Mouse (Mus musculus) ovary, adult 2 months (tissue): Measurements from ENCODE around the gene Car5a. TPM values are rescaled to one million over a fixed set of nuclear protein-coding genes. Genes with fewer than 3 reads are reported as not detected.

Experiments used
- polyA plus RNA-seq: library from polyadenylated mRNA; depleted of rRNA; stranded (reverse); fragments of >200 nt; gene quantifications from 2 replicates; pipeline ENCODE4 v1.2.3, GENCODE M21; 2012; rRNA removed

Car5a gene
- polyA plus RNA-seq, result 0.10 TPM in 1 of 2 replicates, not detected in the other

DNA sequence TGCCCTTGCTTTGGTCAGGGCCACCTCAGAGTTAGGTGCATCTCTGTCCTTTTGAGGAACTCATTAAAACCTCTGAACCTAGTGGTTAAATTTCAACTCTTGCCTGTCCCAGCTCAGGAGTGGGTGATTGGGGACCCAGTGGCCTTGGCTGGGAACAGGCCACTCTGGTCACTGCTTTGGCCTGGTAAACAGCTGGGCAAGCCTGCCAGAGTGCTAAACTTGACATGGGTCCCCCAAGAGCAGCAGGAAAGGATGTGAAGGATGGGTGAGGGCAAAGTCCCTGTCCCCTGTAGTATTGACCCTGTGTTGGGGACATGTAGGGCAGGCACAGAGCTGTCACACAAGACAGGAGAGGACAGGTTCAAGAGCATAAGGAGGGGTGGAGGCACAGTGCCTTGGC lies at the start of gene Car5a:
Gene Car5a, minus strand, starts transcription at position 74 of the 400 bp plus-strand sequence.

DNA sequence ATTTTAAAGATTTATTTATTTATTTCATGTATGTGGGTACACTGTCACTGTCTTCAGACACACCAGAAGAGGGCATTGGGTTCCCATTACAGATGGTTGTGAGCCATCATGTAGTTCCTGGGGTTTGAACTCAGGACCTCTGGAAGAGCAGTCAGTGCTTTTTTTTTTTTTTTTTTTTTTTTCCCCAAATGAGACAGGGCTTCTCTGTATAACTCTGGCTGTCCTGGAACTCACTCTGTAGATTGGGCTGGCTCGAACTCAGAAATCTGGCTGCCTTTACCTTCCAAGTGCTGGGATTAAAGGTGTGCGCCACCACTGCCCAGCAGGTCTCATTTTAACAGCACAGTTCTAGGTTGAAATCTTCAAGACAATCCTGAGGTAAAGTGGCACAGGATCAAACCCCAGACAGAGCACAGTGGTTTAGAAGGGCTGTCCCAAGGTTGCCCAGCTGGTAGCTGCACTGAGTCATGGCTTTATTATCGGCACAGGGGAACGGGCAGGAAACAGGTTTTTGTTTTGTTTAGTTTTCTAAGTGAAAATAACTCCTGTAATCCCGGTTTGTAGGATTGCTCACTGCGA lies 4.6 kb upstream of the Car5a start, which contains the start of gene Banp:
Gene Banp, plus strand, starts transcription at position 529 of the 579 bp plus-strand sequence.

DNA sequence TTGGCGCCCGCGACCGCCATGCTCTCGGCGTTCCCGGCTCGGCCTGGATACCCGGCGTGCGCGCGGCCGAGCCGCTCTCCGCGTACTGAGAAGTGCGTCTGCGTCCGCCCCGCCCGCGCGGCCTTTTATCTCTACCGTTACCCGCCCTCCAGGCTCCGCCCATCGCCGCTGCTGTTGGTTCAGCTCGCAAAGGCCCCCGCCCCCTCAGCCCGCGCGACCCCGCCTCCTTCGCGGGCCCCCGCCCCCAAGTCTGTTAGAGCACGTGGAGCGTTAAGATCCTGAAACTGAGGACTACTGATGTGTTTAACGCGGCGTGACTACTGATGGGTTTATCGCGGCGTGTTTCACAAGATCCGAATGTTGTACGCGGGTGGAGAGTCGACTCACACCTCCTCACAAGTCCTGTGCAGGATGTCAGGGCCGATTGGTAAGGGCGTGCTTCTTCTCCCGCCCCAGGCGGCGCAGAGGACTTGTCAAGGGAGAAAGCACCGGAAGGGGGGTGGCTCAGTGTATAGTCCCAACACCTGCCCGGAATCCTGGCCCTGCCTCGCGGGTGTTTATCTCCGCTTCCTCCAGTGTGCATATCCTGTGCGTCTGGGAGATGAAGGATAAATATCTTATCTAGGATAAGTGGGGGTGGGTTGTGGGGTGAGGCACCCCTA lies 37.0 kb downstream of the Car5a start, which contains the start of gene Slc7a5:
Gene Slc7a5, minus strand, starts transcription at position 108 of the 662 bp plus-strand sequence.

Other genes starting within 250 kb of the Car5a start
- gene Jph3, start 215.3 kb downstream of the Car5a start, polyA plus RNA-seq, result 0.09 and 0.16 TPM in 2 replicates
- gene Klhdc4, start 115.3 kb downstream of the Car5a start, polyA plus RNA-seq, result 23.5 and 23.9 TPM in 2 replicates
- gene Slc7a5, start 37.2 kb downstream of the Car5a start, polyA plus RNA-seq, result 229 and 250 TPM in 2 replicates
- gene Banp, start 4.8 kb upstream of the Car5a start, polyA plus RNA-seq, result 134 and 151 TPM in 2 replicates